Mouse (Mus musculus) brain, embryonic 14.5 days (tissue): ENCODE measurements around the gene Ehd1.

Experiments
- CTCF ChIP-seq: fragments of 200-500 bp; IDR thresholded peaks from 2 replicates; pipeline ENCODE4 v1.5.1; 2012; ENCODE audit warnings: inconsistent platforms, mild to moderate bottlenecking, moderate library complexity, borderline replicate concordance; ENCODE audit not compliant: insufficient read depth, insufficient read length; ENCODE audit errors: extremely low read depth
- POLR2A ChIP-seq: fragments of 200-500 bp; IDR thresholded peaks from 2 replicates; pipeline ENCODE4 v1.6.1; 2012; ENCODE audit warnings: mild to moderate bottlenecking, inconsistent platforms, borderline replicate concordance; ENCODE audit not compliant: poor library complexity, insufficient read depth, insufficient read length, severe bottlenecking; ENCODE audit errors: extremely low read depth

- TF ChIP-seq CTCF, result no peak
- no peak for TF ChIP-seq POLR2A
These were observed 3.8 kb upstream of the Ehd1 start for GRCm38 (mm10) chr19:6272738-6273137.
